Comparison of ENCODE assay signal across 21 mouse cellular contexts in the genomic region with DNA sequence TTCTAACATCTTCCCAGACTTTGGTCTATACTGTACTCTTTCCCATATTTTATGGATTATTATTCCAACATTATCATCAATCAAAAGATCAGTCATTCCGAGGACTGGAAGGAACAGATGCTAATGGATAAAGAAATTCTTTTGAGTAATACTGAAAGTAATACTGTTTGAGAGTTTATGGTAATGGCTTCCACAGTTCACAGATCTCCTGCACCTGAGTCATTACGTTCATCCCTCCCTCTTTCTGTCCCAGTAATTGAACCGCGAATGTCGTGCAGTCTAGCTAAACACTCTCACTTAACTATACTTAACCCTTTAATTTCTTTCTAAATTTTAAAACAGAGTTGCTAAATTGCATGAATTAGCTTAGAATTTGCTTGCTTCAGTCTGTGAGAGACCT. TPM values are rescaled to one million over a fixed set of nuclear protein-coding genes. Genes with fewer than 3 reads are reported as not detected.
DNase-seq lines count a peak whose midpoint lies in the region; ATAC-seq lines count a peak whose summit lies in the region.
"Had no signal": no experiment of that assay in that cellular context is flagged by ENCODE, and none has a peak within 500 bp of the region (broad histone marks: within the 10 kb centered on the region; RNA-seq: fewer than 3 reads in every experiment).

No protein-coding gene starts in this region.

- intact Hi-C loops in gastrocnemius, postnatal 14 days (cut with DNase I; ENCODE audit: low total_unique reads), result no loop called here

- H3K27ac ChIP-seq in midbrain, embryonic 11.5 days (ENCODE audit: low read depth, low read length), result no peak overlapping the region
- H3K27ac ChIP-seq in midbrain, embryonic 14.5 days (replicated peaks; ENCODE audit: low read depth, low read length), result no peak overlapping the region
- H3K27ac ChIP-seq: embryonic facial prominence, embryonic 10.5 days; embryonic facial prominence, embryonic 12.5 days; forebrain, embryonic 13.5 days; forebrain, embryonic 15.5 days had no signal

- H3K9ac ChIP-seq in midbrain, embryonic 11.5 days (ENCODE audit: low read length), result no peak overlapping the region
- H3K9ac ChIP-seq in midbrain, embryonic 14.5 days (replicated peaks; ENCODE audit: low read length), result no peak overlapping the region
- H3K9ac ChIP-seq: embryonic facial prominence, embryonic 12.5 days; forebrain, embryonic 13.5 days; forebrain, embryonic 15.5 days; forebrain, postnatal 0 days had no signal

- no peaks in the 10 kb centered on the region for H3K9me3 ChIP-seq in midbrain, embryonic 11.5 days (ENCODE audit: control insufficient read depth, low read length)
- H3K9me3 ChIP-seq in midbrain, embryonic 14.5 days (ENCODE audit: control insufficient read depth, low read length), result no peaks in the 10 kb centered on the region
- H3K9me3 ChIP-seq: embryonic facial prominence, embryonic 10.5 days; forebrain, embryonic 13.5 days; forebrain, embryonic 15.5 days; G1E had no signal

- H3K4me2 ChIP-seq in midbrain, embryonic 11.5 days, result no peak overlapping the region
- no peak overlapping the region for H3K4me2 ChIP-seq in midbrain, embryonic 14.5 days (ENCODE audit: low read length)
- H3K4me2 ChIP-seq: embryonic facial prominence, embryonic 12.5 days; forebrain, embryonic 13.5 days; forebrain, embryonic 15.5 days had no signal

- peaks cover 6% of the 10 kb centered on the region for H3K36me3 ChIP-seq in midbrain, embryonic 11.5 days (ENCODE audit: control insufficient read depth, insufficient read depth, low read length)
- peaks cover 6% of the 10 kb centered on the region for H3K36me3 ChIP-seq in midbrain, embryonic 14.5 days (ENCODE audit: control insufficient read depth, insufficient read depth, low read length)

- no peak overlapping the region for H3K4me3 ChIP-seq in midbrain, embryonic 11.5 days (ENCODE audit: low read depth, low read length)
- H3K4me3 ChIP-seq in midbrain, embryonic 14.5 days (replicated peaks; ENCODE audit: low read depth, low read length), result no peak overlapping the region
- H3K4me3 ChIP-seq: embryonic facial prominence, embryonic 10.5 days; embryonic facial prominence, embryonic 12.5 days; forebrain, embryonic 13.5 days; forebrain, embryonic 15.5 days had no signal

- WGBS in midbrain, embryonic 11.5 days, result 82% methylated on average over 5 of the region's 5 CpGs
- WGBS in midbrain, embryonic 14.5 days, result 67% methylated on average over 5 of the region's 5 CpGs

- no peak for ATAC-seq in midbrain, embryonic 11.5 days (ENCODE audit: low FRiP score)
- no peak for ATAC-seq in midbrain, embryonic 14.5 days (ENCODE audit: low FRiP score, low TSS enrichment)
- ATAC-seq in inflammation-experienced regulatory T-cells, adult 6 months, result no peak
- ATAC-seq: activated CD4-positive, CD25-positive, alpha-beta regulatory T cell, adult 4 months; forebrain, embryonic 13.5 days; forebrain, embryonic 15.5 days; forebrain, postnatal 0 days; Patski had no signal

- DNase-seq in midbrain, embryonic 11.5 days (ENCODE audit: low spot score, missing footprints), result peak; percentile 44
- DNase-seq in midbrain, embryonic 14.5 days, result no peak
- DNase-seq in induced T-regulatory cell, adult 2 months (ENCODE audit: low read depth), result peak; percentile 11
- no peak for DNase-seq in gastrocnemius, postnatal 14 days
- DNase-seq: adrenal gland, adult 8-10 months; adrenal gland, postnatal 14 days; adrenal gland, postnatal 36 days; cerebellum, adult 11-12 months; cerebellum, adult 2 months; cerebellum, adult 9-10 months; cerebellum, postnatal 10 days; cerebellum, postnatal 25 days; forebrain, postnatal 0 days had no signal

- no peaks in the 10 kb centered on the region for H3K4me1 ChIP-seq in midbrain, embryonic 11.5 days (ENCODE audit: control insufficient read depth, insufficient read depth, low read length)
- no peaks in the 10 kb centered on the region for H3K4me1 ChIP-seq in midbrain, embryonic 14.5 days (ENCODE audit: control insufficient read depth, insufficient read depth, low read length)
- H3K4me1 ChIP-seq: embryonic facial prominence, embryonic 12.5 days; forebrain, embryonic 15.5 days had no signal

- no peaks in the 10 kb centered on the region for H3K27me3 ChIP-seq in midbrain, embryonic 11.5 days (ENCODE audit: control insufficient read depth, insufficient read depth, low read length)
- no peaks in the 10 kb centered on the region for H3K27me3 ChIP-seq in midbrain, embryonic 14.5 days (ENCODE audit: control insufficient read depth, insufficient read depth, low read length)
- H3K27me3 ChIP-seq: embryonic facial prominence, embryonic 12.5 days; forebrain, embryonic 13.5 days; forebrain, embryonic 15.5 days; Patski had no signal

RNA-seq across cellular contexts. Expression of a gene that starts 43.5 kb away (rescaled TPM):
- 20.4 and 22.7 TPM in 2 replicates for polyA plus RNA-seq in midbrain, embryonic 11.5 days (2014; fragmentation: Nextera tagmentation; extraction: Ambion mirVana)
- 22.5 and 25.9 TPM in 2 replicates for polyA plus RNA-seq in midbrain, embryonic 14.5 days (2014; fragmentation: Nextera tagmentation; extraction: Ambion mirVana)
- polyA plus RNA-seq in inflammation-experienced regulatory T-cells, adult 6 months (2017; shearing (Covaris generic)), result 10 to 100 TPM; 11.2 to 18.8 (median 18.2) TPM
- total RNA-seq in gastrocnemius, postnatal 14 days (2021), result 1 to 10 TPM; 8.3 to 9.3 TPM

Comparison
In these comparisons a context has a peak if more than half of its experiments do, and no peak if none do; other contexts are left out.
1. DNase-seq: peak in midbrain, embryonic 11.5 days (single experiment) and induced T-regulatory cell, adult 2 months (single experiment); none in midbrain, embryonic 14.5 days (single experiment) and gastrocnemius, postnatal 14 days (single experiment).